Comparison of ENCODE assay signal across 8 mouse cellular contexts in the genomic region with DNA sequence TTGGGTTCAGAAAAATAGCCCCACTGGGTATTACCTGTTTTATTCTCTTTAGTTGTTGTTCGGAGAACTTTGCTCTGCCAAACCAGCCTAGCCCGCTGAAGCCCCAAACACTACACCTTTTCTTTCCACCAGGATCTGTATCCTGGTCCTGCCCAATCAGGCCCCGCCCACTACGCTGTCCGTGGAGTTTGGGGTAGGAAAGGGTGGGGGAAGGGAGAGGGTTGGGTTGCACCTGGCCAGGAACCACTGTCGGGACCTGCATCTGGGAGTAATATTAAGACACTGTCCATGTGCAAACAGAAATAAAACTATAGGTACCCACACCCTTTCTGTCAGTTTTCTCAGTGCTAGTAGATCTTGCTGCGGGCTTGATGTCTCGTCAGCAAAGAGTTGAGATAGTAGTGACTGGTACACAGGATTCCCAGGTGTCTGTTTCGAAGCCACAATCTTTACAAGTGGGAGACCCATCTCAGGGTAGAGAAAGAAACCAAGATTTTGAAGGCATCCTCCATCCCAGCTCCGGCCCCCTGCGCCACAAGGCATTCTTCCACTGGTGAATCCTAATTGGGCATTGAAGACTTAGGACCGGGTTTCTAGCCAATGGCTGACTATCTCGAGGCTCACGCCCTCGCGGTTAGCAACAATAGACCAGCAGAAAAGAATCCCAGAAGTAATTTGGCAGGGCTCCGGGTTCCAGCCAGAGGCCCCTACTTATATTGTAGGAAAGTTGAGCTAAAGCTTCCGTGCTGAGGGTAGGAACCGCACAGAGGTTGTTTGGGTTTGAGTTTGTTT. TPM values are rescaled to one million over a fixed set of nuclear protein-coding genes. Genes with fewer than 3 reads are reported as not detected.
DNase-seq lines count a peak whose midpoint lies in the region; ATAC-seq lines count a peak whose summit lies in the region.

Gene Creb3l4 (minus strand): TSS at position 529 of the 792 bp plus-strand sequence.

- 1% methylated on average over 19 of the region's 19 CpGs for WGBS in forebrain, embryonic 12.5 days
- WGBS in hindbrain, embryonic 15.5 days, result 3% methylated on average over 19 of the region's 19 CpGs
- 34% methylated on average over 19 of the region's 19 CpGs for WGBS in liver, embryonic 15.5 days (ENCODE audit: insufficient replicate concordance)
- 3% methylated on average over 19 of the region's 19 CpGs for WGBS in neural tube, embryonic 15.5 days

- H3K27ac ChIP-seq in forebrain, embryonic 12.5 days, result peak within 1 kb of the TSS; percentile 84
- H3K27ac ChIP-seq in hindbrain, embryonic 15.5 days (replicated peaks), result peak within 1 kb of the TSS; percentile 36; the same call in 1 of the 2 replicates
- no peak within 1 kb of the TSS for H3K27ac ChIP-seq in liver, embryonic 15.5 days (replicated peaks)
- 0 out of 2 replicates have a peak within 1 kb of the TSS, but pooled peaks have one; percentile 20 for H3K27ac ChIP-seq in neural tube, embryonic 15.5 days (replicated peaks)

- ATAC-seq in forebrain, embryonic 12.5 days (ENCODE audit: low FRiP score), result peak; percentile 73
- ATAC-seq in hindbrain, embryonic 15.5 days (ENCODE audit: low FRiP score, low read depth), result no peak
- ATAC-seq in liver, embryonic 15.5 days (ENCODE audit: insufficient read depth), result no peak
- ATAC-seq in neural tube, embryonic 15.5 days (ENCODE audit: low FRiP score), result peak; percentile 28; the same call in 1 of the 2 replicates

- no peaks in the 10 kb centered on the region for H3K36me3 ChIP-seq in forebrain, embryonic 12.5 days (replicated peaks)
- H3K36me3 ChIP-seq in hindbrain, embryonic 15.5 days, result no peaks in the 10 kb centered on the region
- H3K36me3 ChIP-seq in liver, embryonic 15.5 days (replicated peaks), result no peaks in the 10 kb centered on the region
- H3K36me3 ChIP-seq in neural tube, embryonic 15.5 days, result no peaks in the 10 kb centered on the region

- H3K9me3 ChIP-seq in forebrain, embryonic 12.5 days, result no peaks in the 10 kb centered on the region
- H3K9me3 ChIP-seq in hindbrain, embryonic 15.5 days, result no peaks in the 10 kb centered on the region
- no peaks in the 10 kb centered on the region for H3K9me3 ChIP-seq in liver, embryonic 15.5 days (replicated peaks)
- H3K9me3 ChIP-seq in neural tube, embryonic 15.5 days (replicated peaks), result no peaks in the 10 kb centered on the region

- H3K4me1 ChIP-seq in forebrain, embryonic 12.5 days, result peaks cover 21% of the 10 kb centered on the region
- peaks cover 16% of the 10 kb centered on the region for H3K4me1 ChIP-seq in hindbrain, embryonic 15.5 days (replicated peaks)
- peaks cover 38% of the 10 kb centered on the region for H3K4me1 ChIP-seq in liver, embryonic 15.5 days (replicated peaks)
- H3K4me1 ChIP-seq in neural tube, embryonic 15.5 days, result peaks cover 19% of the 10 kb centered on the region

- peak within 1 kb of the TSS; percentile 37 for H3K4me3 ChIP-seq in forebrain, embryonic 12.5 days (replicated peaks)
- peak within 1 kb of the TSS; percentile 25 for H3K4me3 ChIP-seq in hindbrain, embryonic 15.5 days
- H3K4me3 ChIP-seq in liver, embryonic 15.5 days (replicated peaks), result peak within 1 kb of the TSS; percentile 26
- H3K4me3 ChIP-seq in neural tube, embryonic 15.5 days (replicated peaks), result peak within 1 kb of the TSS; percentile 35

- H3K4me2 ChIP-seq in forebrain, embryonic 12.5 days, result peak within 1 kb of the TSS; percentile 69
- H3K4me2 ChIP-seq in hindbrain, embryonic 15.5 days, result peak within 1 kb of the TSS; percentile 61
- peak within 1 kb of the TSS; percentile 58 for H3K4me2 ChIP-seq in liver, embryonic 15.5 days
- peak within 1 kb of the TSS; percentile 62 for H3K4me2 ChIP-seq in neural tube, embryonic 15.5 days

- DNase-seq in gastrocnemius, postnatal 10 days, result peak; percentile 28
- no peak for DNase-seq in gastrocnemius, adult 18-20 months (ENCODE audit: low spot score)
- DNase-seq in thymus, postnatal 4 days, result no peak
- no peak for DNase-seq in spleen, postnatal 10 days (ENCODE audit: low spot score in 2 of 2)

- no peaks in the 10 kb centered on the region for H3K27me3 ChIP-seq in forebrain, embryonic 12.5 days
- H3K27me3 ChIP-seq in hindbrain, embryonic 15.5 days, result no peaks in the 10 kb centered on the region
- no peaks in the 10 kb centered on the region; the same call in 1 of the 2 replicates for H3K27me3 ChIP-seq in liver, embryonic 15.5 days
- H3K27me3 ChIP-seq in neural tube, embryonic 15.5 days (replicated peaks), result no peaks in the 10 kb centered on the region

- peak within 1 kb of the TSS; percentile 36; the same call in 1 of the 2 replicates for H3K9ac ChIP-seq in forebrain, embryonic 12.5 days
- H3K9ac ChIP-seq in hindbrain, embryonic 15.5 days, result no peak within 1 kb of the TSS
- no peak within 1 kb of the TSS for H3K9ac ChIP-seq in liver, embryonic 15.5 days
- peak within 1 kb of the TSS; percentile 37 for H3K9ac ChIP-seq in neural tube, embryonic 15.5 days (replicated peaks)

RNA-seq across cellular contexts. Expression of gene Creb3l4, which starts in this region (rescaled TPM):
- total RNA-seq in gastrocnemius, postnatal 10 days (2021), result under 1 TPM in 1 of 2 experiments, not detected in 1; 0.49 TPM
- total RNA-seq in gastrocnemius, adult 18-20 months (2021), result not detected
- polyA plus RNA-seq in forebrain, embryonic 12.5 days (2016; fragmentation: Nextera tagmentation; extraction: Ambion mirVana), result 5.3 and 5.5 TPM in 2 replicates
- polyA plus RNA-seq in hindbrain, embryonic 15.5 days (2015; fragmentation: Nextera tagmentation; extraction: Ambion mirVana), result 2.2 and 3.1 TPM in 2 replicates
- polyA plus RNA-seq in liver, embryonic 15.5 days (2015; fragmentation: Nextera tagmentation; extraction: Ambion mirVana), result 0.37 and 0.47 TPM in 2 replicates
- polyA plus RNA-seq in neural tube, embryonic 15.5 days (2015; fragmentation: Nextera tagmentation; extraction: Ambion mirVana), result 0.82 and 2.2 TPM in 2 replicates

Comparison
In these comparisons a context has a peak if more than half of its experiments do, and no peak if none do; other contexts are left out.
1. Peak in DNase-seq in gastrocnemius, postnatal 10 days; RNA of the gene not detected or under 1 TPM.
2. ATAC-seq: peak in forebrain, embryonic 12.5 days (single experiment) and neural tube, embryonic 15.5 days (single experiment); none in hindbrain, embryonic 15.5 days (single experiment) and liver, embryonic 15.5 days (single experiment).
3. H3K9ac ChIP-seq: peak in forebrain, embryonic 12.5 days (single experiment) and neural tube, embryonic 15.5 days (single experiment); none in hindbrain, embryonic 15.5 days (single experiment) and liver, embryonic 15.5 days (single experiment).
4. Peak in every context shown above with its lines, with median percentiles within 50 percentile points of each other: H3K4me2 ChIP-seq and H3K4me3 ChIP-seq.